Mouse (Mus musculus): Measurements from ENCODE around the gene Gpn1.

Gpn1 gene

GRCm38 (mm10) chr5:31560352-31560751 is 65.8 kb downstream of the Gpn1 start:
- DNase-seq = no peak

- DNase-seq = peak; percentile 63
Observed at GRCm38 (mm10) chr5:31562036-31562666, 67.6 kb downstream of the Gpn1 start.
